Mouse (Mus musculus): Measurements from ENCODE around the gene Cdk5r2.

Gene Cdk5r2

GRCm38 (mm10) chr1:74851001-74851775, 3.5 kb upstream of the Cdk5r2 start:
- no peak for DNase-seq (ENCODE audit: low spot score)

GRCm38 (mm10) chr1:74855156-74855555, 422 bp downstream of the Cdk5r2 start:
- DNase-seq (ENCODE audit: low spot score) = peak; percentile 3

GRCm38 (mm10) chr1:74855651-74856438, 1.1 kb downstream of the Cdk5r2 start:
- DNase-seq (ENCODE audit: low spot score) = no peak

- no peak for DNase-seq (ENCODE audit: low spot score)
Observed at GRCm38 (mm10) chr1:74856439-74856720, 1.6 kb downstream of the Cdk5r2 start.

- no peak for DNase-seq (ENCODE audit: low spot score)
Observed at GRCm38 (mm10) chr1:74856791-74857190, 2.1 kb downstream of the Cdk5r2 start.

- no peak for DNase-seq (ENCODE audit: low spot score)
Observed at GRCm38 (mm10) chr1:74857201-74857600, 2.5 kb downstream of the Cdk5r2 start.

- DNase-seq (ENCODE audit: low spot score) = no peak
Observed at GRCm38 (mm10) chr1:74857677-74858076, 2.9 kb downstream of the Cdk5r2 start.

- DNase-seq (ENCODE audit: low spot score) = peak; percentile 63
Observed at GRCm38 (mm10) chr1:74858171-74858719, 3.5 kb downstream of the Cdk5r2 start.

- no peak for DNase-seq (ENCODE audit: low spot score)
Observed at GRCm38 (mm10) chr1:74858805-74859204, 4.1 kb downstream of the Cdk5r2 start.

- no peak for DNase-seq (ENCODE audit: low spot score)
Observed at GRCm38 (mm10) chr1:74859223-74859984, 4.7 kb downstream of the Cdk5r2 start.

- DNase-seq (ENCODE audit: low spot score) = no peak
Observed at GRCm38 (mm10) chr1:74861783-74862182, 7.0 kb downstream of the Cdk5r2 start.

GRCm38 (mm10) chr1:74872218-74872617, 17.5 kb downstream of the Cdk5r2 start:
- no peak for DNase-seq (ENCODE audit: low spot score)

- DNase-seq (ENCODE audit: low spot score) = no peak
Observed at GRCm38 (mm10) chr1:74877199-74877598, 22.5 kb downstream of the Cdk5r2 start.

GRCm38 (mm10) chr1:74880785-74881360, 26.1 kb downstream of the Cdk5r2 start:
- peak; percentile 63 for DNase-seq (ENCODE audit: low spot score)

- DNase-seq (ENCODE audit: low spot score) = no peak
Observed at GRCm38 (mm10) chr1:74882055-74882734, 27.5 kb downstream of the Cdk5r2 start.

GRCm38 (mm10) chr1:74882828-74883227, 28.1 kb downstream of the Cdk5r2 start:
- DNase-seq (ENCODE audit: low spot score) = no peak

- DNase-seq (ENCODE audit: low spot score) = no peak
Observed at GRCm38 (mm10) chr1:74883441-74883840, 28.7 kb downstream of the Cdk5r2 start.

- no peak for DNase-seq (ENCODE audit: low spot score)
Observed at GRCm38 (mm10) chr1:74884196-74885141, 29.7 kb downstream of the Cdk5r2 start.

- no peak for DNase-seq (ENCODE audit: low spot score)
Observed at GRCm38 (mm10) chr1:74885369-74886042, 30.8 kb downstream of the Cdk5r2 start, which contains the start of gene Fev. Gene Fev, minus strand, starts transcription at chr1:74885419.

GRCm38 (mm10) chr1:74891513-74891912, 36.8 kb downstream of the Cdk5r2 start:
- peak; percentile 32 for DNase-seq (ENCODE audit: low spot score)

Data from urinary bladder, postnatal 14 days (tissue).